Mouse (Mus musculus) forebrain, embryonic 15.5 days (tissue): Measurements from ENCODE around the gene Prm1. TPM values are rescaled to one million over a fixed set of nuclear protein-coding genes. Genes with fewer than 3 reads are reported as not detected.

Experiments used
- ATAC-seq: fragments of 200-750 bp; cut with Nextera tagmentation; replicated peaks from 2 replicates; pipeline ENCODE4 v1.8.0; 2017; ENCODE audit warnings: mild to moderate bottlenecking, moderate TSS enrichment, moderate library complexity
- H3K27ac ChIP-seq: fragments of 300-500 bp; sonication (generic); replicated peaks from 2 replicates; pipeline ENCODE4 v1.5.1; 2015; ENCODE audit warnings: mild to moderate bottlenecking, inconsistent platforms
- H3K27me3 ChIP-seq: fragments of 300-500 bp; sonication (generic); 2 replicates; pipeline ENCODE4 v1.6.1; 2015; ENCODE audit warnings: inconsistent platforms
- H3K36me3 ChIP-seq: fragments of 300-500 bp; sonication (generic); 2 replicates; pipeline ENCODE4 v1.6.1; 2015; ENCODE audit warnings: mild to moderate bottlenecking, inconsistent platforms
- H3K4me1 ChIP-seq: fragments of 300-500 bp; sonication (generic); 2 replicates; pipeline ENCODE4 v1.6.1; 2015; ENCODE audit warnings: inconsistent platforms
- H3K4me2 ChIP-seq: fragments of 300-500 bp; sonication (generic); replicated peaks from 2 replicates; pipeline ENCODE4 v1.6.1; 2015; ENCODE audit warnings: mild to moderate bottlenecking, inconsistent platforms
- H3K4me3 ChIP-seq: fragments of 300-500 bp; sonication (generic); 2 replicates; pipeline ENCODE4 v1.5.1; 2015; ENCODE audit warnings: mild to moderate bottlenecking, inconsistent platforms
- H3K9ac ChIP-seq: fragments of 300-500 bp; sonication (generic); replicated peaks from 2 replicates; pipeline ENCODE4 v1.6.1; 2015; ENCODE audit warnings: mild to moderate bottlenecking, inconsistent platforms
- H3K9me3 ChIP-seq: fragments of 300-500 bp; sonication (generic); 2 replicates; pipeline ENCODE4 v1.6.1; 2016; ENCODE audit warnings: inconsistent platforms
- WGBS: fragments of 180-500 bp; shearing (Covaris S2); methylation state at CpG from one replicate; pipeline ENCODE4 v1.1.7; 2015; ENCODE audit warnings: mixed read lengths; 5-methylcytosine and 5-hydroxymethylcytosine counted together
- polyA plus RNA-seq: library from polyadenylated mRNA; unstranded; fragments of >200 nt; fragmentation: Nextera tagmentation; extraction: Ambion mirVana; gene quantifications from 2 replicates; pipeline ENCODE4 v1.2.1, GENCODE M21; 2015

Prm1 gene
- polyA plus RNA-seq, 1 experiment from 2014 or later: not detected

DNA sequence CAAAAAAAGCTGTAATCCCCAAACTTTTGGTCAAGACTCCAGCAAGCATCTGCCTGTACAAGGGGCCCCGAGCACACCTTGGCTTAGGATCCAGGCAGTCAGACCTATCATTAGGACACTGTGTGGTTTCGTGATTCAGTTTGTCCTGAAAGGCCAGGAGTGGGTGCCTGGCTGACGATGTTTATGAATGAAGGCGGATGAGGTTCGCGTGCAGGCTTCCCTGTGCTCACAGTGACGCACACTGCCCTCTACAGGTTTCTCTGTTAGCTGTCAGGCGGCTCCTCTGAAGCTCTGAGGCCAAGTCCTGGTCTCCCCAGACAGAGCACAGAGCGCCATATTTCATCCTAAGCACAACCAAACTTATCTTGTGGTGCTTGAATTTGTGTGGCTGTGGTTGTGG, 19.4 kb downstream of the Prm1 start:
- 3% methylated on average over 9 of the region's 9 CpGs for WGBS
- H3K4me2 ChIP-seq: peak overlapping the region; percentile 98

DNA sequence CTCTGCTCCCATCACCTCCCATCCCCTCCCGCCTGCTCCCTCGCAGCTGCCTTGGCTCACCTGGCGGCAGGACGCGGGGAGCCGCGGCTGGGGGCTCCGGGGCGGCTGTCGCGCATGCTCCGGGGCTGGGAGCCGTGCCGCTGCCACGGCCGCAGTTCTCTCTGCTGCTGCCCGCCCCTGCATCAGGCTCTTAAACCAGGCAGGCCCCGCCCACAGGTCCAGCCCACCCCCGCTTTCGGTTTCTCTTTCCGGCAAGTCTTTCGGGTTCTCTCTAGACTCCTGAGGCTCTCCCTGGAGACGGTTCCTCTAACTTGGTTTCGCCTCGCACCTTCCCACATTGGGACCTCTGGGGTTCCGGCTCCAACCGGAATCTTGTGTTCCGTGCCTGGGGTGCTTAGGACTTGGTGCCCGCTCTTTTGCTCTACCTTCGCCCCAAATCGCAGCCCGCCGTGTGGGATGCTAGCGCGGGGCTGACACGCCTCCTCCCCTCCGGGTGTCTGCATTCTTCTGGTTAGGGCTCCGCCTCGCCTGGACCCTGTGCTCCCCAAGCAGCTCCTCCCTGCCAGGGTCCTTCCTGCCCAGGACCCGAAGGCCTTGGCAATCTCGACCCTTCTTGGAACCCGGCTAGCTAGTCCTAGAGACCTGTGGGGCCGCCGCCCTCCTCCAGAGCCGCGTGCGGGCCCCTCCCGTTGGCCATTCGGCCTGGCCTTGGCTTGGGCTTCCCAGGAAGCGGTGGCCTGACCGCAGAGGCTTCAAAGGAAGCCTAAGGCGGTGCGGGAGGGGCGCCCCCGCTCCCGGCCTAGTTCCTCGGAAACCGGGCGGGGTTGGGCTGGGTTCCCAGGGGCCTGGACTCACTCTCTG, 20.0 kb downstream of the Prm1 start, which contains the start of gene Socs1:
Gene Socs1, minus strand, starts transcription at position 166 of the 861 bp plus-strand sequence.
- ATAC-seq: peak; percentile 86
- Histone ChIP-seq H3K4me1 (peaks cover 19% of the 10 kb centered on the region), H3K9ac (peak within 1 kb of the TSS; percentile 63), H3K4me2 (peak within 1 kb of the TSS; percentile 98), H3K4me3 (peak within 1 kb of the TSS; percentile 75), H3K36me3 (no peaks in the 10 kb centered on the region), H3K27me3 (peaks cover 15% of the 10 kb centered on the region; the same call in 1 of the 2 replicates), H3K27ac (peak within 1 kb of the TSS; percentile 84), H3K9me3 (no peaks in the 10 kb centered on the region)
- under 1% methylated on average over 56 of the region's 59 CpGs for WGBS

More for the DNA sequence above, 19.4 kb downstream of the Prm1 start:
- H3K36me3 ChIP-seq: no peaks in the 10 kb centered on the region
- H3K27ac ChIP-seq: peak overlapping the region; percentile 84
- peak; percentile 44 for ATAC-seq
- no peaks in the 10 kb centered on the region for H3K9me3 ChIP-seq
- H3K9ac ChIP-seq: peak overlapping the region; percentile 63
- H3K4me1 ChIP-seq: peaks cover 19% of the 10 kb centered on the region
- peak overlapping the region; percentile 75 for H3K4me3 ChIP-seq
- peaks cover 15% of the 10 kb centered on the region; the same call in 1 of the 2 replicates for H3K27me3 ChIP-seq

DNA sequence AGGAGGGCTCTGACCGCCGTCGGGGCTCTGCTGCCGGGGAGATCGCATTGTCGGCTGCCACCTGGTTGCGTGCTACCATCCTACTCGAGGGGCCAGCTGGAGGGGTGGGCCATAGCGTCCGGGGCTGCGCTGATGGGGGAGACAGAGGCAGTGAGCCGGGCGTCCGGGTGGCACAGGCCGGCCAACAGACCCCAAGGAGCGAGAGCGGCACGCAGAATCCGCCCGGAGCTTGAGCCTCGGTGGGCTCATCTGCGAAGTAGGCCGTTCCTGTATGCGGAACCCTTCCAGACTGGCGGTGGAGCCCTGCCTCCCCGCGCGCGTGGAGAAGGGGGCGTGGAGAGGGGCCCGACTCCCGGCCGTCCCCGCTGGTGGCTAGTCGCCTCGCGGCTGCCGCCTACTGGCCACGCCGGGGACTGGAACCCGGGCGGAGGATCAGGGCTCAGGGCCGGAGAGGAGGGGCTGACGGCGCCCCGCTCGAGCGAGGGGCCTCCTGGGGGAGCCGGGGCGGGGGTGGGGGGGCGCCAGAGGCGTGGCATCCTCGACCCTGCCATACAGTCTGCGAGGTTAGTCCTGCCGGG, 20.8 kb downstream of the Prm1 start:
- WGBS: under 1% methylated on average over 39 of the region's 55 CpGs

DNA sequence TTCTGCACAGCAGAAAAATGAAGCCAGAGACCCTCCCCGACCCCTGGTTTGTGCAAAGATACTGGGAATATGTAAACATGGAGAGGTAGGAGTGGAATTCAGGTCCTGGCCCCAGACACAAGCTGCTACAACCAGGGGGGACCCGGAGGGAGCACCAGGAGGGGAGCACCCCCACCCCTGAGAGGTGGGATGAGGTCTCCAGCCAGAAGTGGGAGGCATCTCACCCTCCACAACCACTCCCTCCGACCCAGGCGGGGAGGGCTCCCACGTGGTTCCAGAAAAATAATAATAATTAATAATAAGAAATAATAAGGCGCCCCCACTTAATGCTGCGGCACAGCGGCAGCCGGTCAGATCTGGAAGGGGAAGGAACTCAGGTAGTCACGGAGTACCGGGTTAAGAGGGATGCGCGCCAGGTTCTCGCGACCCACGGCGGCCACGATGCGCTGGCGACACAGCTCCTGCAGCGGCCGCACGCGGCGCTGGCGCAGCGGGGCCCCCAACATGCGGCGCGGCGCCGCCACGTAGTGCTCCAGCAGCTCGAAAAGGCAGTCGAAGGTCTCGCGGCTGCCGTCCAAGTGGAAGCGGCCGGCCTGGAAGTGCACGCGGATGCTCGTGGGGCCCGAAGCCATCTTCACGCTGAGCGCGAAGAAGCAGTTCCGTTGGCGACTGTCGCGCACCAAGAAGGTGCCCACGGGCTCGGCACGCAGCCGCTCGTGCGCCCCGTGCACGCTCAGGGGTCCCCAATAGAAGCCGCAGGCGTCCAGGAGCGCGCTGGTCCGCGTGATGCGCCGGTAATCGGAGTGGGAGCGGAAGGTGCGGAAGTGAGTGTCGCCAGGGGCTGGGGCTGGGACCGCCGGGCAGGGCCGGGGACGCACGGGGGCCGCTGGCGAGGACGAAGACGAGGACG, 21.5 kb downstream of the Prm1 start:
- peak overlapping the region; percentile 98 for H3K4me2 ChIP-seq
- no peak; the same call in 1 of the 2 replicates for ATAC-seq
- peaks cover 15% of the 10 kb centered on the region; the same call in 1 of the 2 replicates for H3K27me3 ChIP-seq
- WGBS: 4% methylated on average over 81 of the region's 81 CpGs
- H3K4me3 ChIP-seq: peak overlapping the region; percentile 75
- H3K4me1 ChIP-seq: peaks cover 19% of the 10 kb centered on the region
- no peaks in the 10 kb centered on the region for H3K36me3 ChIP-seq
- no peaks in the 10 kb centered on the region for H3K9me3 ChIP-seq
- H3K27ac ChIP-seq: no peak overlapping the region
- H3K9ac ChIP-seq: peak overlapping the region; percentile 63

More for the DNA sequence above, 20.8 kb downstream of the Prm1 start:
- Histone ChIP-seq H3K36me3 (no peaks in the 10 kb centered on the region), H3K9me3 (no peaks in the 10 kb centered on the region), H3K27me3 (peaks cover 15% of the 10 kb centered on the region; the same call in 1 of the 2 replicates), H3K27ac (peak overlapping the region; percentile 84), H3K4me2 (peak overlapping the region; percentile 98), H3K4me3 (peak overlapping the region; percentile 75), H3K9ac (peak overlapping the region; percentile 63), H3K4me1 (peaks cover 19% of the 10 kb centered on the region)
- ATAC-seq: peak; percentile 86

GRCm38 (mm10) chr16:10783451-10783850, 22.2 kb downstream of the Prm1 start:
- Histone ChIP-seq H3K27ac (no peak overlapping the region), H3K9me3 (no peaks in the 10 kb centered on the region), H3K27me3 (peaks cover 15% of the 10 kb centered on the region; the same call in 1 of the 2 replicates), H3K4me1 (peaks cover 19% of the 10 kb centered on the region), H3K9ac (no peak overlapping the region), H3K36me3 (no peaks in the 10 kb centered on the region), H3K4me2 (no peak overlapping the region), H3K4me3 (0 out of 2 replicates have a peak overlapping the region, but pooled peaks have one; percentile 75)
- 75% methylated on average over 8 of the region's 8 CpGs for WGBS
- ATAC-seq: no peak

DNA sequence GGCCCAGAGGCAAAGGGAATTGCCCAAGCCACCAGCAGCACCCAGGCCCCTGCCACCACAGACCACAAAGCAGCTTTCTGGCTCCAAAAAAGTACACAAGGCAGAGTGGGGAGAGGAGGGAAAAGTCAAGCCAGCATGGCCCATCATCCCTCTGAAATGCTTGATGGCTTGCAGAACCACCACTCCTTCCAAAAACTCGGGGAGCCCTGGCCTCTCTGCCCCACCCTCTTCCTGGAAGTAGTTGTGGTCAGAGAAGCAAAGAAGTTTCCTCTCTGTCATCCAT, 22.5 kb downstream of the Prm1 start:
- H3K9ac ChIP-seq: no peak overlapping the region
- peaks cover 19% of the 10 kb centered on the region for H3K4me1 ChIP-seq
- no peak for ATAC-seq
- no peak overlapping the region for H3K4me3 ChIP-seq
- peaks cover 15% of the 10 kb centered on the region; the same call in 1 of the 2 replicates for H3K27me3 ChIP-seq
- H3K27ac ChIP-seq: no peak overlapping the region
- no peaks in the 10 kb centered on the region for H3K9me3 ChIP-seq
- H3K4me2 ChIP-seq: no peak overlapping the region
- H3K36me3 ChIP-seq: no peaks in the 10 kb centered on the region
- WGBS: 69% methylated on average over 1 of the region's 1 CpGs

GRCm38 (mm10) chr16:10782377-10783151, 23.1 kb downstream of the Prm1 start:
- Histone ChIP-seq H3K27ac (no peak overlapping the region), H3K4me2 (no peak overlapping the region), H3K4me1 (peaks cover 19% of the 10 kb centered on the region), H3K9me3 (no peaks in the 10 kb centered on the region), H3K9ac (no peak overlapping the region), H3K36me3 (no peaks in the 10 kb centered on the region), H3K4me3 (no peak overlapping the region), H3K27me3 (peaks cover 15% of the 10 kb centered on the region; the same call in 1 of the 2 replicates)
- WGBS: 45% methylated on average over 6 of the region's 6 CpGs
- ATAC-seq: no peak

DNA sequence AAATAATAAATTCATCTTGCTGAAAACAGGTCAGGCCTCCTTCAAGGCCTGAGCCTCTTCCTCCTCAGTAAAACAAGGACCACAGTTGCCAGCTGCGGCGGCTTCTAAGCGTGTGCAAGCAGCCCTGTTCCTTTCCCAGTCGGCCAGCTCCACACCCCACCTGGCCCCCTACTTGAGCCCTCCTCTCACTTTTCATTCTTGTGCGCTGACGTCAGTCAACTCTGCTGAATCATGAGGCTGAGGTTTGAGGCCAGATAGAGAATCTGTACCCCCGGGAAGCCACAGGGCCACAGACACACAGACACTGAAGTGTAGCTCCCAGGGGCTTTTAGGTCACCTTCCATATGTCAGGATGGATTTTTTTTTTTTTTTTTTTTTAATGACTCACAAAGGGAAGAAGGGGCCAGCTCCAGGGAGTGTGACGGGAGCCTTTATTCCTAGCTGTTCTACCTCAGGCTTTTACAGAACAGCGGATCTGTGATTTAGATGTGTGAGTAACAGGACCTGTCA, 23.7 kb downstream of the Prm1 start:
- no peak overlapping the region for H3K27ac ChIP-seq
- no peak overlapping the region for H3K4me3 ChIP-seq
- 36% methylated on average over 9 of the region's 9 CpGs for WGBS
- no peak overlapping the region for H3K4me2 ChIP-seq
- H3K9me3 ChIP-seq: no peaks in the 10 kb centered on the region
- H3K4me1 ChIP-seq: peaks cover 19% of the 10 kb centered on the region
- no peak overlapping the region for H3K9ac ChIP-seq
- no peaks in the 10 kb centered on the region for H3K36me3 ChIP-seq
- H3K27me3 ChIP-seq: peaks cover 15% of the 10 kb centered on the region; the same call in 1 of the 2 replicates
- ATAC-seq: no peak

- Histone ChIP-seq H3K4me2 (no peak overlapping the region), H3K27ac (no peak overlapping the region), H3K4me1 (peaks cover 13% of the 10 kb centered on the region), H3K4me3 (no peak overlapping the region), H3K9ac (no peak overlapping the region), H3K9me3 (no peaks in the 10 kb centered on the region), H3K36me3 (no peaks in the 10 kb centered on the region), H3K27me3 (peaks cover 15% of the 10 kb centered on the region; the same call in 1 of the 2 replicates)
- 87% methylated on average over 5 of the region's 5 CpGs for WGBS
- ATAC-seq: no peak
These were observed 25.0 kb downstream of the Prm1 start for GRCm38 (mm10) chr16:10780631-10781120.

DNA sequence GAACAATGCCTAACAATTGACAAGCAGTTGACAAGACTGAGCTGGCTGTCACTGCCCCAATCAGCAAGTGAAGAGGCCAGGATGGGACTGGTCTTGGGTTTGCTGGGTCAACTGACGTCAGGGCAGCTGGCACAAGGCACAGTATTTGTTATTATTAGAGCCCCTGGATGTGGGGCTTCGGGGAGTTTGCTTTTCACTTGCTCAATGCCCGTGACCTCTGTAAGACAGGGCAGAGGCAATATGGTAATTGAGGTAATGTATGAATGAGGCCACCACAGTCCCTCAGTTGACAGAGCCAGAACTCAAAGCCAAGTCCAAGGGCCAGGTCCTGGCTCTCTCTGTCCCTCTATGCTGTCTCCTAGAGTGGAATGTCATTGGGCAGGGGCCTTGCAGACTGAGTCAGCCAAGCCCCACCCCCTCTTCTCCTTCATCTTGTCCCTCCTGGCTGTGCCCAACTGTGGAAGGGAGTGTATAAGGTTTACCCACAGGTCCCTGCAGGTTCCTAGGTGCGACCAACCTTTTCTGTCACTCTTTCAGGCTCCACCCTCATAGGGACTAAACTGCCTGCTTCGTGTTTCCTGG, 28.0 kb downstream of the Prm1 start:
- Histone ChIP-seq H3K9ac (no peak overlapping the region), H3K36me3 (no peaks in the 10 kb centered on the region), H3K4me1 (no peaks in the 10 kb centered on the region), H3K27ac (no peak overlapping the region), H3K27me3 (peaks cover under 1% of the 10 kb centered on the region; the same call in 1 of the 2 replicates), H3K9me3 (no peaks in the 10 kb centered on the region), H3K4me2 (no peak overlapping the region), H3K4me3 (no peak overlapping the region)
- no peak for ATAC-seq
- 75% methylated on average over 5 of the region's 5 CpGs for WGBS
